Mouse (Mus musculus) Patski (cell line): ENCODE results near the gene Zfp383. TPM values are rescaled to one million over a fixed set of nuclear protein-coding genes. Genes with fewer than 3 reads are reported as not detected.

Source experiments
- ATAC-seq: fragments of 100-300 bp; one replicate; pipeline ENCODE4 v1.8.0; 2021
- CTCF ChIA-PET: fragments of 350-600 bp; sonication (Branson Sonifier 250); formaldehyde crosslinking; loops from one replicate; lab custom pipeline; 2022; ENCODE audit warnings: inconsistent platforms; lab: Charles Lee
- POLR2A ChIA-PET: fragments of 350-600 bp; sonication (Branson Sonifier 250); formaldehyde crosslinking; loops from one replicate; lab custom pipeline; 2022; ENCODE audit warnings: antibody characterized with exemption, inconsistent platforms; lab: Charles Lee
- DNase-seq: peaks from one replicate; pipeline ENCODE4 v3.0.0-alpha.2; 2011; ENCODE audit warnings: low read depth, low spot score
- H3K27me3 ChIP-seq: fragments of 371-371 bp; one replicate; pipeline ENCODE4 v1.5.1; 2021
- CTCF ChIP-seq: fragments of 100-300 bp; IDR thresholded peaks from one replicate; pipeline ENCODE4 v1.5.1; 2021
- in situ Hi-C: fragments of 300-500 bp; cut with MboI; formaldehyde crosslinking; loops from 3 replicates; pipeline ENCODE4 v1.11.1; 2018; ENCODE audit warnings: low pct_unique_long_range_greater_than_20kb, mixed read lengths
- polyA plus RNA-seq: library from polyadenylated mRNA; unstranded; gene quantifications from one replicate; pipeline ENCODE4 v1.2.3, GENCODE M21; 2021

Zfp383 gene
- polyA plus RNA-seq, 1 experiment from 2014 or later = 9.3 TPM

- no peaks in the 10 kb centered on the region for H3K27me3 ChIP-seq
- in situ Hi-C loops = no loop called here
- ATAC-seq (no peak), DNase-seq (no peak)
- POLR2A ChIA-PET = interaction anchor here (0.7 kb wide), 1 partner anchor 227 kb away, joined by 4 read pairs; no protein-coding TSS in a partner anchor
- CTCF ChIA-PET = no interaction called here
- no peak for TF ChIP-seq CTCF
Observed at GRCm38 (mm10) chr7:29938856-29939255, 30.8 kb downstream of the Zfp383 start.

- ATAC-seq (no peak), DNase-seq (no peak)
- ChIA-PET POLR2A (interaction anchor here (1.4 kb wide), 1 partner anchor 12 kb away, joined by 3 read pairs; no protein-coding TSS in a partner anchor), CTCF (no interaction called here)
- H3K27me3 ChIP-seq = no peaks in the 10 kb centered on the region
- in situ Hi-C loops = no loop called here
- TF ChIP-seq CTCF = no peak
Observed at GRCm38 (mm10) chr7:29941027-29941426, 33.0 kb downstream of the Zfp383 start.

DNA sequence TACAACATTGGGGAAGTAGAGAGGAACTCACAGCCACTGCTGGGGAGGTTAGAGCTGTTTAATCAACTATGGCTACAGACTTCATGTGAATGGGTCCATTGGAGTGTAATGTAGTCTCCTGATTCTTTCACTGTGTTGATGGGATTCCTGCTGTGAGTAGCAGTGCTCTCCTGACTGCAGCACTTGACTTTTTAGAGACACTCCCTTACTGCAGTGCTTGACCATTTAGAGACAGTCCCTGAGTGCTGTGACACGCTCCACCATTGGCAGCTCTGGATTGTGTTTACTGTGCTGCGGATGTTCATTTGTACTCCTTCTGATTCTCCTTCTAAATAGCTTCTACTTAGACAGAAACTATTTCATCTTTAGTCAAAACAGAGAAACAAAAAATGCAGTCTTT lies 34.7 kb downstream of the Zfp383 start:
- DNase-seq (no peak), ATAC-seq (no peak)
- POLR2A ChIA-PET = interaction anchor here (1.4 kb wide), 1 partner anchor 10 kb away, joined by 3 read pairs; no protein-coding TSS in a partner anchor
- in situ Hi-C loops = no loop called here
- no peaks in the 10 kb centered on the region for H3K27me3 ChIP-seq
- CTCF ChIA-PET = no interaction called here
- TF ChIP-seq CTCF = no peak

- in situ Hi-C loops = no loop called here
- POLR2A ChIA-PET = no interaction called here
- no peak for TF ChIP-seq CTCF
- ATAC-seq = no peak
- CTCF ChIA-PET = interaction anchor here (0.7 kb wide), 1 partner anchor 25 kb away, joined by 3 read pairs; no protein-coding TSS in a partner anchor
- no peak for DNase-seq
- H3K27me3 ChIP-seq = no peaks in the 10 kb centered on the region
Observed at GRCm38 (mm10) chr7:29943720-29944119, 35.7 kb downstream of the Zfp383 start.

- no peak for DNase-seq
- CTCF ChIA-PET = no interaction called here
- in situ Hi-C loops = no loop called here
- no peak for TF ChIP-seq CTCF
- POLR2A ChIA-PET = no interaction called here
- ATAC-seq = no peak
- H3K27me3 ChIP-seq = no peaks in the 10 kb centered on the region
Observed at GRCm38 (mm10) chr7:29944201-29944600, 36.2 kb downstream of the Zfp383 start.

GRCm38 (mm10) chr7:29953086-29953485 lies 45.1 kb downstream of the Zfp383 start:
- in situ Hi-C loops = no loop called here
- ChIA-PET POLR2A (interaction anchor here (0.9 kb wide), 1 partner anchor 11 kb away, joined by 3 read pairs; no protein-coding TSS in a partner anchor), CTCF (no interaction called here)
- no peak for ATAC-seq
- no peak for DNase-seq
- no peaks in the 10 kb centered on the region for H3K27me3 ChIP-seq
- TF ChIP-seq CTCF = no peak

DNA sequence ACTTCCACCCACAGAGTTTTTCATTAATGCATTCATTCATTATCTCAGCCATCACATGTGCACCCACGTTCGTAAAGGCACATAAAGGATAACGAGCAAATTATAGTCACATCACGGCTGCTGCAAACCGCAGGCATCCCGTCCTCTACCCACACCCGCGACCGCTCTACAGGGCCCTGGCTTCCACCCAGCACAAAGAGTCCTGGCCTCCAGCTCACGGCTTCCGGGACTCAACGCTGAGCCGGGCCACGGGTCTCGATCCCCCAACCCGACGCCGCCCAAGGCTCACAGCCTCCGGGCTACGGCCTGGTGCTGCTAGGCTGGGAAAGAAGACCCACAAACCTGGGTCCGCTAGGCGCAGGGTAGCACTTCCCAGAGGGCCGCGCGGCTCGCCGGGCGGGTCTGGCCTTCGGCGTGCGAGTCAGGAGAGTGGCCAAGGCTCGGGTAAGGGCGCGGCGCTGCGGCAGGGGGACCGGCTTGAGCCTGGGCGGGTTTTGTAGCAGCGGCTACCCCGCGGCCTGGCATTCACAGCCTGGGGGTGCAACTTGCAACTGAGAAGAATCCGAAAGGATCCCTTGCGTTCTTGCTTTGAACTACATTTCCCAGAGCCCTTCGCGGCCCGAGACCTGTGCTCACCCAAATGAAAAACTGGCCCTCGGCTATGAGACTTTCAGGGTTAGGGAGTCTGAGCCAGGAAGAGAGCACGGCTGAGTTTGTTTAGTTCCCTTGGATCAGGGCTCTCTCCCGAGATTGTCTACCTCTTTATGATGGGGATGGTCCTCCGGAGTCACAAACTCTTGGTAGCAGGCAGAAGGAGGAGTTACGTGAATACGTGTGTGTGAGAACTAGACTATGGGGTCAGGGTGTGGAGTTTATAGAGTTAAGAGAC lies 45.7 kb downstream of the Zfp383 start, which contains the start of gene Zfp74:
TSS of gene Zfp74 (minus strand) at position 577 of the 889 bp plus-strand sequence.
- TF ChIP-seq CTCF = no peak
- POLR2A ChIA-PET = interaction anchor here (0.9 kb wide), 1 partner anchor 12 kb away, joined by 3 read pairs; no protein-coding TSS in a partner anchor
- DNase-seq = peak; percentile 19
- in situ Hi-C loops = no loop called here
- CTCF ChIA-PET = no interaction called here
- no peaks in the 10 kb centered on the region for H3K27me3 ChIP-seq
- peak; percentile 65 for ATAC-seq

DNA sequence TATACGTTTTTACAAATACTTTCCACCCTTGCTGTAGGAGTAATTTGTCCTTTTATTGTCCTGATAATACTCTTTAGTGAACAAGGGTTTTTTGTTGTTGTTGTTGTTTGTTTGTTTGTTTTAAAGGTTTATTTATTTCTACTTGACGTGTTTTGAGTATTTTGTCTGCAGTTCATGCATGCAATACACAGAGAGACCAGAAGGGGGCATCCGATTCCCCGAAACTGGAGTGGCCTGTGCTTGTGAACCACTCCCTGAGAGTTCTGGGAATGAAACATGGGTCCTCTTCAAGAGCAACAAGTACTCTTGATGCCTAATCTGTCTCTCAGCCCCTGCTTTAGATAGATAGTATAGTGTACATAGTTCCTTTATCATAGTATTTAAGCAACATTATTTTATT lies 46.7 kb downstream of the Zfp383 start:
- DNase-seq = peak; percentile 19
- in situ Hi-C loops = no loop called here
- peak; percentile 84 for TF ChIP-seq CTCF
- CTCF ChIA-PET = no interaction called here
- no peak for ATAC-seq
- H3K27me3 ChIP-seq = no peaks in the 10 kb centered on the region
- POLR2A ChIA-PET = no interaction called here

DNA sequence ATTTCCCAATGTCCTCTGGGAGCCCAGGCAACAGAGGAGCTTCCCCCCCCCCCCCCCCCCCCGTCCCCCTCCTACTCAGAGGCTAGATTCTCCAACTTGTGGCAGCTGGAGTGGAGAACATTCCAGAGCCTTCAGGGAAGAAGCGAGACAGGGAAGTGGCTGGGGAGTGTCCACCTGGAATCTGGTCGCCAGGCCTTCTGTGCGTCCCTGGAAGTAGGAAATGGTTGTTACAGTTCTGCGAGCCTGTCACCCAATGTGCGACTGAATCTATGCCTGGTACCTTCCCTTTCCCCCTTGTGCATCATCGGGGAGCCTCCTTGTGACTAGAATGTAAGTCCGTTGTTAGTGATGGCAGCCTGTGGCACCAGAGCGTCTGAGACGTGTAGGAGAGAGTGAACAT lies 48.2 kb downstream of the Zfp383 start:
- no peaks in the 10 kb centered on the region for H3K27me3 ChIP-seq
- DNase-seq (no peak), ATAC-seq (no peak)
- ChIA-PET CTCF (interaction anchor here (1.1 to 1.4 kb wide), 3 partner anchors 32 to 36 kb away, joined by 3 read pairs; no protein-coding TSS in a partner anchor), POLR2A (no interaction called here)
- in situ Hi-C loops = no loop called here
- TF ChIP-seq CTCF = no peak

DNA sequence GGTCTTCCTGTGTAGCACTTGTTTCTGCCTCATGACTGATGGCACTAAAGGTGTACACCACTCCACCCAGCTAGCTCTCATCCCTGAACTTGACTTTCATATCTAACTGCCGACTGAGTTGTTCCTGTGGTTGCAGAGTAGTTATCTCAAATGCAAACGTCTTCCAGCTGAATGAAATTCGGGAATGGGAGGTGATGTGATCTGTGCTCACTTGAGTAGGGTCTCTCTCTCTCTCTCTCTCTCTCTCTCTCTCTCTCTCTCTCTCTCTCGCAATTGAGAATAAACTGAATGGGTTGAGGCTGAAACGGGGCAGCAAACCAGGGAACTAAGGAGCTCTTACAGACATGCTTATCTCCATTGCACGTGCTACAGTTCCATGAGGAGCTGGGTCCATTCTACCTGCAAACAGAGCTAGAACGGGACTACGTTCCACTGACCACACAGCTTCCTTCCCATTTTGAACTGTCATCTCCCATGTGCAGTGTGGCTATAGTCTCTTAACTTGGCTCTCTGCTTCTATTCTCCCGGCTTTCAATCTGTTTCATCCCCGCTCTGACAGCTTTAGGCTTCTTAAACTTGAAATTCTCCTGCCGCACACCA lies 50.2 kb downstream of the Zfp383 start:
- no peaks in the 10 kb centered on the region for H3K27me3 ChIP-seq
- POLR2A ChIA-PET = interaction anchor here (1.0 kb wide), 1 partner anchor 28 kb away, joined by 3 read pairs; no protein-coding TSS in a partner anchor
- ATAC-seq = no peak
- in situ Hi-C loops = no loop called here
- no peak for DNase-seq
- CTCF ChIA-PET = no interaction called here
- TF ChIP-seq CTCF = no peak
